In genomic region chr1:52146214-52146970, GRCm38 (mm10) we compare ENCODE assay signal across 8 mouse cellular contexts. TPM values are rescaled to one million over a fixed set of nuclear protein-coding genes. Genes with fewer than 3 reads are reported as not detected.
A peak's percentile ranks its signal among the peaks of the same experiment; 100 is the strongest.
DNase-seq lines count a peak whose midpoint lies in the region; ATAC-seq and TF ChIP-seq lines count a peak whose summit lies in the region.

No protein-coding gene starts in this region.

- H3K4me3 ChIP-seq in heart, embryonic 12.5 days, result no peak overlapping the region
- no peak overlapping the region for H3K4me3 ChIP-seq in small intestine, adult 2 months (ENCODE audit: low read depth, low read length)

- in situ Hi-C loops in Patski (cut with MboI; ENCODE audit: low pct_unique_long_range_greater_than_20kb), result loop anchor here (5.0 to 10.0 kb wide), 2 partner anchors 151 to 488 kb away; partner anchors contain the start of gene Nemp2

- peaks cover 15% of the 10 kb centered on the region for H3K36me3 ChIP-seq in heart, embryonic 12.5 days
- H3K36me3 ChIP-seq in small intestine, adult 2 months (ENCODE audit: control insufficient read depth, insufficient read depth, low read length), result peaks cover 87% of the 10 kb centered on the region

- H3K9ac ChIP-seq in heart, embryonic 12.5 days, result no peak overlapping the region

- POLR2A ChIA-PET in Patski (lab: Charles Lee), result interaction anchor here (0.6 kb wide), 1 partner anchor 162 kb away, joined by 4 read pairs; no protein-coding TSS in a partner anchor

- H3K4me1 ChIP-seq in heart, embryonic 12.5 days (replicated peaks), result peaks cover 50% of the 10 kb centered on the region
- peaks cover 9% of the 10 kb centered on the region for H3K4me1 ChIP-seq in small intestine, adult 2 months (ENCODE audit: control insufficient read depth, insufficient read depth, insufficient read length, low read length)

- TF ChIP-seq POLR2A in small intestine, adult 2 months (IDR thresholded peaks at IDR 0.05; ENCODE audit: low read depth, low read length), result no peak

- no peaks in the 10 kb centered on the region for H3K27me3 ChIP-seq in heart, embryonic 12.5 days (replicated peaks)
- H3K27me3 ChIP-seq in Patski, result no peaks in the 10 kb centered on the region
- H3K27me3 ChIP-seq in small intestine, adult 2 months (ENCODE audit: control insufficient read depth, insufficient read depth, low read length), result no peaks in the 10 kb centered on the region

- WGBS in heart, embryonic 12.5 days, result 46% methylated on average over 12 of the region's 12 CpGs
- 65% methylated on average over 12 of the region's 12 CpGs for WGBS in small intestine, adult 2 months

- intact Hi-C loops in heart, postnatal 10 days (cut with DNase I), result loop anchor here (1.0 to 10.0 kb wide), 5 partner anchors 86 to 598 kb away; partner anchors contain the start of genes Gls and Nemp2

- no peak; the same call in 1 of the 2 replicates for ATAC-seq in heart, embryonic 12.5 days (ENCODE audit: insufficient number of reproducible peaks, low FRiP score)
- ATAC-seq in Patski, result peak; percentile 88
- peak; percentile 72 for ATAC-seq in megakaryocyte progenitor cell, adult 5-6 weeks (replicated peaks; ENCODE audit: poor library complexity)

- peak; percentile 85 for TF ChIP-seq CTCF in Patski (IDR thresholded peaks at IDR 0.05)
- TF ChIP-seq CTCF in small intestine, adult 2 months (IDR thresholded peaks at IDR 0.05; ENCODE audit: extremely low read depth, insufficient read length, insufficient replicate concordance, low read depth, low read length), result peak; percentile 44; the same call in 1 of the 2 replicates

- CTCF ChIA-PET in Patski (lab: Charles Lee), result interaction anchor here (0.7 to 3.2 kb wide), 22 partner anchors 10 to 826 kb away, joined by 3 to 19 read pairs (median 4); partner anchors contain the start of gene Stat1

- peak; percentile 60 to 72 for DNase-seq in heart, adult 18-20 months
- peak; percentile 13 for DNase-seq in Patski (ENCODE audit: low read depth, low spot score)
- DNase-seq in cerebellum, postnatal 36 days, result peak; percentile 71 to 79
- DNase-seq in heart, postnatal 10 days, result peak; percentile 72 to 77
- DNase-seq in kidney, postnatal 36 days, result peak; percentile 73 to 80

- no peaks in the 10 kb centered on the region for H3K9me3 ChIP-seq in heart, embryonic 12.5 days (replicated peaks)

- H3K27ac ChIP-seq in heart, embryonic 12.5 days (ENCODE audit: poor library complexity, severe bottlenecking), result no peak overlapping the region
- no peak overlapping the region for H3K27ac ChIP-seq in small intestine, adult 2 months (ENCODE audit: insufficient read depth, low read depth, low read length)

- H3K4me2 ChIP-seq in heart, embryonic 12.5 days, result no peak overlapping the region

RNA-seq across cellular contexts. Expression of gene Stat1, which starts 27.2 kb away (rescaled TPM):
- total RNA-seq in heart, adult 18-20 months (2021), result 10 to 100 TPM; 31.9 to 39.9 TPM
- 28.9 and 31.4 TPM in 2 replicates for polyA plus RNA-seq in heart, embryonic 12.5 days (2016; fragmentation: Nextera tagmentation; extraction: Ambion mirVana)
- 27.0 TPM for polyA plus RNA-seq in Patski (2021)
- total RNA-seq in heart, postnatal 10 days (2021), result 10 to 100 TPM; 20.2 to 26.4 TPM
- total RNA-seq in megakaryocyte progenitor cell, adult 5-6 weeks (2015), result 55.9 and 59.4 TPM in 2 replicates
- 46.5 and 56.9 TPM in 2 replicates for total RNA-seq in megakaryocyte progenitor cell, adult 5-6 weeks (2017)
- polyA plus RNA-seq in small intestine, adult 2 months (2012; rRNA removed), result 26.3 and 87.0 TPM in 2 replicates

Comparison
In these comparisons a context has a peak if more than half of its experiments do, and no peak if none do; other contexts are left out.
1. DNase-seq: peak in every context shown above with its lines; median percentile 76 in kidney, postnatal 36 days; 75 in cerebellum, postnatal 36 days; 74 in heart, postnatal 10 days; 66 in heart, adult 18-20 months; 13 in Patski.